Mouse (Mus musculus) forelimb bud, embryonic 11.5 days (tissue): ENCODE results near the gene Ahdc1.
A peak's percentile ranks its signal among the peaks of the same experiment; 100 is the strongest.
"Not testable (repeated sequence)": the region's sequence is repeated elsewhere in the genome, so short reads cannot be mapped to it uniquely, and the experiment has no call there.

Source experiments
- DNase-seq: peaks from one replicate; pipeline ENCODE4 v3.0.0-alpha.2; 2012; ENCODE audit warnings: low read depth, low spot score

Ahdc1 gene

DNA sequence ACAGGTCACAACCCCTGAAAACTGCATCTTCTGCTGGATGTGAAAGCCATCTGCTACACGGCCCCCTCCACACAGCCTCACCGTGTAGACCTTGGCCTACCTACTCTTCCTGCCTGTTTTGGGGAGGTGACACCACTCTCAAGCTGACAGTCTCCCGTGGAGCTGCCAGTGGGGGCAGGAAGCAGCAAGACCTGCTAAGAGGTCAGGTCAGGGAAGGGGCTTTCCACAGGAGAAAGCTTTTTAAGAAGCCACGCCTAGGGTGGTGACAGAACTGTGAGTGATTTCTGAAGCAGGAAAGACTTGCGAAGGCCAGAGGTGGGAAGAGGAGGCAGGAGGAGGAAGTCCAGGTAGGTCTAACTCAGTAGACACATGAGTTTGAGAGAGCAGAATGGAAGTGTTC lies 67.9 kb downstream of the Ahdc1 start:
- no peak for DNase-seq

DNA sequence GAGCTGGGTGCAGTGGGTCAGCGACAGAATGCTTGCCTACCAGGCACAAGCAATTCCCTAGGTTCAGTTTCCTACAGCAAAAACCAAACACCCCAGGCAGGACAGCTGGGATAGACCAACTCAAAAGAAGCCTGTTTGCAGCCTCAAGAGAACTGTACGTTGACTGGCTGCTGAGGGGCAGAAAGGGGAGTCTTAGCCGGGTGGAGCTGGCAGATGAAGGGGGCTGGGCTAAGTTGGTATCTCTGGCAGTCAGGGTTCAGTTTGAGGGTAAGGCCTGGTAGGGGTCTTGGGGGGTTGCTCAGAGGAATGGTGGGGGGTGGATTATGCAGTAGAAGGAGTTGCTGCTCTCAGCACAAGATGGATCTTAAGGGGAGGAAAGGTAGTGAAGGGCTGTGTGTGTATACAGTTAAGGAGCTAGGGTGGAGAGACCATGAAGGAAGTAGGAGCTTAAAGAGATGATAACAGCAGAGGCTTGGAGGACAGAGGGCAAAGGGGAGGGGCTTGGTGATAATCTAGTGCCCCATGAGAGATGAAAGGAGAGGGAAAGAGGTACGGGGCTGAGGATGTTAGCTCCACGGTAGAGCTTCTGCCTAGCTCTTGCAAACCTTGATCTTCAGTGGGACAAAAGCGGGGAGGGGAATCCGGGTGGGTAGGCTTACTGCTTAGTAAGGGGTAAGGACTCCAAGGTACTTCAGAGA lies 68.5 kb downstream of the Ahdc1 start:
- DNase-seq = no peak

DNA sequence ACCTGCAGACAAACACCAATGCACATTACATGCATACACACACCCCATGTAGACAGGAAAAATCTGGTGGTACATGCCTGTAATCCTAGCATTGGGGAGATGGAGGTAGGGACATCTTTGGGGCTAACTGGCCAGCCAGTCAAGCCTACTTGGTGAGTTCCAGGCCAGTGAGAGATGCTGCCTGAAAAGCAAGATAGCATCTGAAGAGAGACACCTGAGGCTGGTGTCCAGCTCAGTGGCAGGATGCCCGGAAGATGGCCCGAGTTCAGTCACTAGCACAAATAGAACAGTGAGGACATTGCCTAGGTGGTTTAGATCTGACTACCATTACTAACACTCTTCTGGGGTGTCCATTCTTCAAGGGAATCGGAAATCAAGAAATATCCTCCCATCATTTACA lies 69.8 kb downstream of the Ahdc1 start:
- DNase-seq = no peak

DNA sequence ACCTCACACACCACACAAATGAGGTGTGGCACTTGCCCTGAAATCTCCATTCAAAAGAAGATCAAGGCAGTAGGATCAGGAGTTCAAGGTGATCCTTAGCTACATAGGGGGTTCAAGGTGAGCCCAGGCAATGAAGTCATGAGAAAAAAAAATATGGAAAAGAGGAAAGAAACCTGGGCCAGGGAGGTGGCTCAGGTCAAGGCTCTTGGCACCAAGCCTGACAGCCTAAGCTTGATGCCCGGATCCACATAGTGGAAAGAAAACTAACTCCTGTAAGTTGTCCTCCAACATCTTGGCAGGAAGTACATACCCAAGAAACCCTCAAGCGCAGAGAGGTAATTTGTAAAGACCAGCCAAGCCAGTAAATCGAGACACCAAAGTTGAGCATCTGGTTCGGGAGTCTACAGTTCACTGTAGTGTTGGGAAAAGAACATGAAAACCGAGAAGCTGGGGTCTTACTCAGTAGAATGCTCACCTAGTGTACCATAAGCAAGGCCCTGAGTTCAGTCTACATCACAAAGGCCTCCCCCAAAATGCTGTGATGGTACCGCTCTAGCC lies 71.2 kb downstream of the Ahdc1 start:
- no peak for DNase-seq

DNA sequence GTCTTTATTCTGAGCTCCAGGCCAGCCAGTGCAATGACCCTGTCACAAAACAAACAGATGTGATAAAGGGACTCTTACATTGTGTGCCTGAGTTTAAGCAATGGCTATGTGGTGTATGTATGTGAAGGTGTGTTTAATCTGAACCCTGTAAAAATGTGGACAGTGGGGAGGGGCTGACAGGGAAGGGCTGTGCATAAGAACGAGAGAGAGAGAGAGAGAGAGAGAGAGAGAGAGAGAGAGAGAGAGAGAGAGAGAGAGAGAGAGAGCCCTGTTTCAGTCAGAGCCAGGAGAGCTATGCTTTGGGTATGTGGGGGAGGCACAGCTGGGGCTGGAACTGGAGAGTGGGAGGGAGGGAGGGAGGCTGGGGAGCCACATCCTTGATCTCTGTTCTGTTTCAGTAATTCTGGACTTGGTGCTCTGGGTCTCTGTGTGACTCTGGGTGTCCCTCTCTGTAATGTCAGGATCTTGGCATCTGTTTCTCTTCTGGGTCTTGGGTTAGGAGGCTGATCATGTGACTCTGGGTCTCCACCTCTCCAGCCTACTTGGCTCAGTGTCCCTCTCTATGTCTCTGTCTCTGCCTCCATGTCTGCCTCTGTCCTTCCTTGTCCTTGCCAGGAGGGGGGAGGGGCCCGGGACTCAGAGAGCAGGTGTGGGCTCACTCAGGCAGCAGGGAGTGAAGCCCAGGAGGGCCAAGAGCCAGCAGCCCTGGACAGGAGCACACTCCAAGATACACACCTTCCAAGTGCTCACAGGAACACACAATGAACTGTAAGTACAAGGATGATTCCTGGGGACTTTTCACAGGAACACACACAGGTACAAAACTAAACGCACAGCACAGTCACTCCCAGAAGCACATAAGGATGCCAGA lies 73.2 kb downstream of the Ahdc1 start:
- DNase-seq = no peak

DNA sequence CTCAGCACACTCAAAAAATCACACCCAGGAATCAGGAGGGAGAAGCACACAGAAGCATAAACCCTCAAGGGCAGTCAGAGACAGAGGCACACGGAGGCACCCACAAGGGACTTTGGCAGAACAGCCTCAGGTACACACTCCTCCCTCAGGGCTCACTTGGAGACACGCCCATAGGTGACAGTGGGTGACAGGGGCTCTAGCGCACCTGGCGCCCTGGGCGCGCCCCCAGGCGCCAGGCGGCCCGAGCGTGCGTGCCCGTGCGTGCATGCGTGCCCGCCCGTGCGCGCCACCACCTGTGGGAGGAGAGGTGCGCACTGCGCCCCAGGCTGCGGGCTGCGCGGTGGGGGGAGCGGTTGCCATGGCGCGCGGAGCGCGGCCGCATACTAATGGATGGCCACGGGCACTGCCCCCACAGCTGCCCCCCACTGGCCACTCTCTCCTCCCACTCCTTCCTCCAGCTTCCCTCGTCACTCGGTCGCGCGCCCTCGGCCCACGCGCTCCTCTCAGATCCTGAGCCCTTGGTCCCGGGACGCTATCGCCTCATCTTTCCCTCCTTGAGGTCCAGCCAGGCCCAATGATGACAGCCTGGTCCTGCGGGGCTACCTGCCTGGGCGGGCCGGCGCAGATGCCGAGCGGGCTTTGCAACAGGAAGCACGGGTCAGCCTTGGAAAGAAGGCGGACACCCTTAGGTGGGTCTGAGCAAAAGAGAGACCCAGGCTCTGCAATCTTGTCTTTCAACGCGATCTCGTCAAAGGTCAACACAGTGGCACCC lies 74.1 kb downstream of the Ahdc1 start:
- no peak for DNase-seq

DNA sequence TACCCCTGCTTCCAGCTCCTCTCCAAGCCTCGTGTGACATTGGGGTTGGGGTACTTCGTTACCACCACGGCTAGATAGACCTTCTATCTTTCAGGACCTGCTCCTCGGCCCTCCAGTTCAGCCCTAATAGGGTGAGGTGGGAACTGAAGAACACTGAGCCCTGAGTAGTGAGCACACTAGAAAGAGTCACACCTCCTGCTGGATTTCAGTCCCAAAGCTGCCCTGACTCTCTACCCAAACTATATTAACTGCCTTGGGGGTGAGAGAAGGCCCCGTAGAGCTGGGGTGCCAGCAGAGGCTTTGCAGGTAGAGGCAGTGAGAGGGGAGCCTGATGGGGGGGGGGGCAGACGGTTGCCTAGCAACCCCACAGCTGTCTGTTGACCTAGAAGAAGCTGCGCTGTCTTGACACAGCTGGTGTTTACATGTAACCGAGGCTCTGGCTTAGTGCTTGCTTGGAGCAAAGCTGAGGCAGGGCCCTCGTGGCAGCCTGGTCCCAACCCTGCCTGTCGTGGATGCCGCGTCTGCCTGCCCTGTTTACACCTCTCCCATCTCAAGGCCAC lies 74.8 kb downstream of the Ahdc1 start:
- DNase-seq = no peak

DNA sequence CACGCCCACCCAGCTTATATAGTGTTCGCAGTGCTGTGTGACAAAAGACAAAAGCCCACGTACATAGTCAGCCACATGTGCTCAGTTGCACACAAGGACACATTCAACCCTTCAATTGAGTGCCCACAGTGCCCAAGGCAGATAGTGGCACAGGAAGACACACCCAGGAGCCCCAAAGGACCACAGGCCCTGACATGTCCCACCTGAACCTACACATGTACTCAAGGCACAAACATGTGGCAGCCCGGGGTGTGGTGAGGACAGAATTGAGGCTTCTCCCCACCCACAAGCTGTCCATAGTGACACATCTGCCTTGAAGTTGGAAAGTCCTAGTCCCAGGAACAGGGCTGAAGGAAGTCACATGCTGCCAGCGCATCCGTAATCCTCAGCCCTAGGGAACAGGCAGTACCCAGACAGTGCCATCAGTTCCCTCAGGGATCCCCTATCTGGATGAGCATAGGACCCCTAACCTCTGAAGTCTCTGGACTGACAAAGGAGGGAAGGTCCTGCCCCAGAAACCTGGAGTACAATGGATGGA lies 76.2 kb downstream of the Ahdc1 start:
- DNase-seq = no peak

DNA sequence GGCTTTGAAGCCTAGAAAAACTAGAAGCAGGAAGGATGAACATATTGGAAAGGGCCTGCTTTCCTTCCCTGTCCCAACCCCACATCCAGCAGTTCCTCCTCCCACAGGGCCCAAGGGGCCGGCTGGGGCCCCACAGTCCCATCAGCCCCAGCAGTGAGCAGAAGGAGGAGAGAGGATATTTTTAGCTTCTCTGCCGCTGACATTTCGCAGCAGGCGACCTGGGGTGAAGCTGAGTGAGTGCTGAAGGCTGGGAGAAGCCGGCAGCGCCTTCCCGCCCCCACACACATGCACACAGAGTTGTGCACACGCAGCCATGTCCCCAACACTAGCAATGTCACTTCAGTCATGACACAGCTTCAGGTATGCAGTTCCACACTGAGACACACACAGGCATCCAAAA lies 76.8 kb downstream of the Ahdc1 start:
- no peak for DNase-seq

DNA sequence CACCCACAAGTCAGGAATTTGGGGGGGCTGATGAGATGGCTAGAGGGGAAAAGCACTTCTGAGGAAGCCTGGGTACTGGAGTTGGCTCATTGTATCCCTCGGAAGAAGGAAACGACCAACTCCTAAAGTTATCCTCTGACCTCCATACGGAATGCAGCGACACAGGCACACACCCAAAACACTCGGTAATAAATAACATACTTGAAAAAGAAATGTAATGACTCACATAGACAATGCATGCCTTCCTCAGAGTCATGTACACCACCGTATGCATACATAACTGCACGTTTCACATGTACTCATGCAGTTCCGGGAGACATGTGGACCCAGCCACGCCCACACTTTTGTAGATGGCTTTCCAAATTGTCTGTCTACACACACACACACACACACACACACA lies 78.3 kb downstream of the Ahdc1 start:
- DNase-seq = no peak

DNA sequence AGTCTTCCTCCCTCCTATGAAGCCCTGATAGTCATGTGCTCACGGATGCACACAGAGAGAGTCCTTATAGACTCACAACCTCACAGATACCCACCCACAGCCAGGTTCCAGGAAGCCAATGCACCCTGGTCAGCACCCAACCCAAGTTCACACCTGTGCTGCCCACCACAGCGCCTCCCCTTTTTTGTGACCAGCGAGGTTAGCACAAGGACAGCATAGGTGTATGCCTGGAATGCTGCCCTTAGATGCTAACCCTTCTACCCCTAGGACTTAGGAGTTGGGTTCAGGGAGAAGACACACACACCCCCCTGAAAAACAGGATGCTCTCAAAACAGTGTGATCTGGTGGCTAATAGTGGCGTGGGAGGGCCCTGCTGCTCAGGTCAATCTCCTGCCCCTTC lies 78.7 kb downstream of the Ahdc1 start:
- no peak for DNase-seq

DNA sequence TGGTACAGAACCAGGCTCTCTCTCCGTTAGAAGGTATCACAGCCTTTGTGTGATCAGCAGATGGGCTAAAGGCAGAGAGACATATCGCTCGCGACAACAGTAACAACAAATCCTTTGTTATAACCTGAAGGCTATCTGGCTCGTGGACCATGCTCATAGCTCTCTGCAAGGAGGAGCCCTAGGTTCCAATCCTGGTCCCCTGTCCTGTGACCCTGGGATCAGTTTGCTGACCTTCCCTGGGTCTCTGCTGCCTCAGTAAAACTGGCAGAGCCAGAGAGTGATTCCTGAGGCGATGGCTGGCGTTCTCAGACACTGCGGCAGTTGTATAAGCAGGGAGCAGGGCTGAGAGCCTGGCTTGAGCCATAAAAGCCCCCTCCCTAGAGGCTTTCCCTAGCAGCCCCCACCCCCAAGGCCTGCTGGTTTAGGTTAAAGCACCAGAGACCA lies 79.2 kb downstream of the Ahdc1 start:
- DNase-seq = peak; percentile 57

DNA sequence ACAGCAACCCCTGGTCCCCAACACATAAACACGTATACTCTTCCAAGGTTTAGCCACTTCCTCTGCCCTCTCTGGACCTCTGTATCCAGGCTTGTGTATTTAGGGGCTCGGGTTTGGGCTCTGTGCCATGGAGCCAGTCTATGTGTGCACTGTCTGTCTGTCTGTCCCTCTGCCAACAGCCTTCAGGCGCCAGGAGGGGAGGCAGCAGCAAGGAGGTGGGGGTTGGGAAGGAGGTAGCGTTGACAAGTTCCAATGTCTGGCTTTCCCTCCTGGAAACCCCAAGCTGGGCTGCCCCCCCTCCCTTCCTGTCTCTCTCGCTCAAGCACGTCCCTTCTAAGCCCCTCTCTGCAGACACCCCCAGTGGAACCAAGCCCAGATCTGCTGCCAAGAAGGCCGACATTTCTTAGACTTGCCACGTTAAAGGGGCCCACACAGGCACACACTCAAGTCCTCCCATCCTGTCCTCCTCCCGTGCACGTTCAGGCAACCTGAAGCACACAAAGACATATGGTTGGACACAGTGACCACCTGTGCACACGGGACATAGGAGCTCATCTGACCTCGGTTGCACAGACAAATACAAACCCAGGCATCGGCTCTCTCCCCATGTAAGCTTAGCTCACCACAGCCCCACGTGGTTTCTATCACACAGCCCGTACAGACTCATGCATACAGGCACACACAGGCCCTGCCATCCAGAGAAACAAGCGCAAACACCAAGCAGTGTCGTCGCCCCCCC lies 79.8 kb downstream of the Ahdc1 start:
- no peak for DNase-seq

DNA sequence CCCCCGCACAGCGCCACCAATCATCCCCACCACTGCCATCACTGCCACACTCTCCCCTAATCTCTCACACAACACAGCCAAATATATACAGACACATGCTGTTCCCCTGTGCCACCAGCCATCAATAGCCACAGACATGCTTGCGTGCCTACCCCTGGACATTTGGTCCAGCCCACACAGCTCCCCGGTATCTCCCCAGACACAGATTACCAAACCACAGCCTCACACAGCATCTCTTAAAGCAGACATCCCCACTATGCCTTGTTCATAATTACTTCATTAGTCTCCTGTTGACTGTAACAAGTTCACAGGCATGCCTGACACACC lies 80.4 kb downstream of the Ahdc1 start:
- DNase-seq = no peak

DNA sequence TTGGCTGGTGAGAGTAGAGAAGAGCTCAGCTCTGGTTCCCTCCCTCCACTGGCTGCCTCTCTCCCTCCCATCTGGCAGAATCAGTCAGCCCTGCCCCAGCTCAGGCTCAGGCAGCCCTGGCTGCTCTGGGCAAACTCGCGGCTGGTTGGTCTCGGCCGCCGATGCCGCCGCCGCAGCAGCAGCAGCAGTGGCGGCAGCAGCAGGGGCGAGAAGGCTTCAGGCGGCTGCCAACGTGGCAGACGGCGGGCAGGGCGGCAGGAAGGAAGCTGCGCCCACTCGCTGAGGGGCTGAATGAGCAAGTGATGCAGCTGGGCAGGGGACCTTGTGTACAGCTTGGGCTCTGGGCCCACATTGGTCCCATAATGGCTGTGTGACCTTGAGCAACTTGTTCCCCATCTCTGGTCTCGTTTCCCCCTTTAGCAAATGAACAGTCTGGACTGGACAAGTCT lies 81.4 kb downstream of the Ahdc1 start:
- no peak for DNase-seq

DNA sequence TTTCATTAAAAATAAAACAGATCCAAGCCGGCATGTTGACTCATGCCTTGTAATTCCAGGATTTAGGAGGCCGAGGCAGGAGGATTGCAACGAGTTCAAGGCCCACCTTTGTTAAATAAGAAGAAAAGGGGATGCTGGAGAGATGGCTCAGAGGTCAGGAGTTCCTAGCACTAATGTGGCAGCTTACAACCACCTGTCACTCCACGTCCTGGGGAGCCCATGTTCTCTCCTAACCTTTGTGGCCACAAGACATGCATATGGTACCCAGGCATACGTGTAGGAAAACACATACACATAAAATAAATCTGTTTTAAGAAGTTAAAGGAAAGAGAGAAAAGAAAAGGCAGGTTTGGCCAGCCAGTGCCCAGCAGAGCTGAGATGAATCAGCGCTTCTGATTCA lies 82.0 kb downstream of the Ahdc1 start:
- DNase-seq = no peak

DNA sequence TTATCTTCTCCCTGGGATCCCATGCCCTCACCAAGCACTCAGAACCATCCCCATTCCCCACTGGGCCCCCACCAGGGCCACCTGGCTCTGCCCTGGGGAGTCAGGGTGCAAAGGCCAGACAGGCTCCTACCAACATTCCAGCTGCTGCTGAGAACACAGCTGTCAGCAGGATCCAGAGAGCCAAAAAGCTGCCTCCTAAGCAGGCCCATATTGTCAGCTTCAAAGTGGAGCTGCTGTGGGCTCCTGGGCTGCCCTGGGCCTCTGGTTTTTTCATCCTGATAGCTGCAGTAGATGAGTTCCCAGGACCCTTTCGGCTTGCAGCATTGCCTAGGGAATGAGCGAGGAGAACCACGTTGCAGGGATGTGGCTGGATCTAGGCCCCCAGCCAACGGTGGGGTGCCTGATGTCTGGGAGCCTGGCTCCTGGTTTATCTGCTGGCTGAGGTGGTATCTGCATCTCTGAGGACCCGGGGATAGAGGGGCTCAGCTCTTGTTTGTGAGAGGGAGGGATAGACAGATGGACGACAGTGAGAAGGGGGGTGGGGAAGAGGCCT lies 82.5 kb downstream of the Ahdc1 start:
- DNase-seq = no peak

DNA sequence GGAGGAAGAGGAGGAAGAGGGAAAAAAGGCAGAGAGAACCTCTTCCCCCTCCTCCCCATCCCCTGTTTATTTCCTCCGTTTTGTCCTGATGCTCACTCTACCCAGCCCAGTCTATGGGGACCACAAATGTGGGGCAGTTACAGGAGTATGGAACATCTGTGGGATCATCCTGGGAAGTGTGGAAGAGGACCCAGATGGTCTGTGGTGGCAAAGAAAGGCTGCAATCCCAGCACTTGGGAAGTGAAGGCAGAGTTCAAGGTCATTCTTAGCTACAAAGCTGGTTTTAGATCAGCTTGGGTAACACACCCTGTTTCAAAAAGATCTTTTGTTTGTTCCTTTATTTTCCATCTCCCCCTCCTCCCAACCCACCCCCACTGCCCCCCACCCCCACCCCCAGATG lies 83.2 kb downstream of the Ahdc1 start:
- no peak for DNase-seq

DNA sequence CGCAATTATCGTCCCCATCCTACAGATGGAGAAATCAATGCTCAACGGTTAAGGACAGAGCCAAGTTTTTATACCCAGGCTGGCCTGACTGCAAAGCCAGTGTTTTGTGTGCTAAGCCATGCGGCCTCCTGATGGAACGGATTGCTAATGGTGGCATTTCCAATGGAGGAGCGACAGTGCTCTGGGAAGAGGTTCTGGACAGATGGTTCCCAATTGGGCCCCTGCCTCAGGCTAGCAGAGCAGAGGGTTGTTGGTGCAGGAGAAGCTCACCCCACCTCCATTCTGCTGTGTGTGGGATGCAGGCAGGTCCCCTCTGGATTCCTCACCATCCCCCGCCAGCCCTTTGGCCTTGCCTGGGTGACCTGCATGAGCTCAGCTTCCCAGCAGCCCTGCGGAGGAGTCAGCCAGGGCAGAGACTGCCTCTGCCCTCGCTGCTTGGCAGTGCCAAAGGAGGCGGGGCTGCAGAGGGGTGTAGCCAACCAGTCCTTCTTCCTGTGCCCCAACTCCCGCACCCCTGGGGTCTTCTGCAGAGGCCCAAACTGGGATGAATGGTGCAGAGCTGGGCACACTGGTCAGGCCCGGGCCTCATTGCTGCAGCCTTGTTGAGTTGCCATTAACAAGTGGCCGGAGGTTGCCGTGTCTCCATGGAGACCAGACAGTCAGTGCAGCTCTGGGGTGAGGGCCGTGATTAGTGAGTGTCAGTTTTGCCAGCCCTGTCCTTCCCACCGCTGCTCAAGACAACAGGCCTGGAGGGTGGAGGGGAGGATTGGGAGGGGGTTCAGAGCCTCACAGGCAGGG lies 84.1 kb downstream of the Ahdc1 start:
- DNase-seq = no peak

DNA sequence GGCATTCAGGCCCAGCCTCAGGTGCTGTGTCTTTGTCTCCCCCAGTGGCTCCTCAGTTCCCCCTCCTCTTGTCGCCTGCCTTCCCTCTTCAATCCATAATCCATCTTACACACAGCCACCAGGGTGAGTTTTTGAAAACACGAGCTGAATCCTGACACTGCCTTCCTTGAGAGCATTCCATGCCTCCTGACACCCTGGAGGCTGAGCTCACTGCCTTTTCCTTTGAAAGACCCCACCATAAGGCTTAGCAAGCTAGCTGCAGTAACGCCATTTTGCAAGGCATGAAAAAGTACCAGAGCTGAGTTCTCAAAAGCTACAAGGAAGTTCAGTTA lies 84.6 kb downstream of the Ahdc1 start:
- DNase-seq = not testable (repeated sequence)
